Mouse (Mus musculus) limb, embryonic 14.5 days (tissue): ENCODE measurements at regions not wholly inside any gene's neighbourhood (a gene's known extent, or its start where the extent isn't known, plus 50 kb on each side); places are given as distances from the start of the nearest gene placed in this dataset.

Source experiments
- ATAC-seq: fragments of 200-750 bp; cut with Nextera tagmentation; 2 replicates; pipeline ENCODE4 v1.8.0; 2017; ENCODE audit warnings: low read depth, moderate number of reproducible peaks, moderate TSS enrichment; ENCODE audit not compliant: low FRiP score
- DNase-seq: peaks from one replicate; pipeline ENCODE4 v3.0.0-alpha.2; 2015; ENCODE audit warnings: low spot score
- H3K27ac ChIP-seq: fragments of 300-500 bp; sonication (generic); replicated peaks from 2 replicates; pipeline ENCODE4 v1.5.1; 2014; ENCODE audit warnings: low read depth, mild to moderate bottlenecking, low read length, moderate library complexity, mixed read lengths
- H3K27me3 ChIP-seq: fragments of 300-500 bp; sonication (generic); 2 replicates; pipeline ENCODE4 v1.6.1; 2014; ENCODE audit warnings: low read length, mixed read lengths; ENCODE audit not compliant: control insufficient read depth, insufficient read depth
- H3K36me3 ChIP-seq: fragments of 300-500 bp; sonication (generic); 2 replicates; pipeline ENCODE4 v1.6.1; 2014; ENCODE audit warnings: mild to moderate bottlenecking, low read length, moderate library complexity, mixed read lengths; ENCODE audit not compliant: control insufficient read depth, insufficient read depth
- H3K4me1 ChIP-seq: fragments of 300-500 bp; sonication (generic); 2 replicates; pipeline ENCODE4 v1.6.1; 2014; ENCODE audit warnings: antibody characterized with exemption, low read length, mixed read lengths; ENCODE audit not compliant: control insufficient read depth, insufficient read depth
- H3K4me2 ChIP-seq: fragments of 300-500 bp; sonication (generic); replicated peaks from 2 replicates; pipeline ENCODE4 v1.6.1; 2014; ENCODE audit warnings: low read depth, mild to moderate bottlenecking, low read length, moderate library complexity; ENCODE audit not compliant: severe bottlenecking
- H3K4me3 ChIP-seq: fragments of 300-500 bp; sonication (generic); replicated peaks from 2 replicates; pipeline ENCODE4 v1.5.1; 2014; ENCODE audit warnings: low read length
- H3K9ac ChIP-seq: fragments of 300-500 bp; sonication (generic); 2 replicates; pipeline ENCODE4 v1.6.1; 2014; ENCODE audit warnings: mild to moderate bottlenecking, low read depth, low read length, moderate library complexity; ENCODE audit not compliant: severe bottlenecking
- H3K9me3 ChIP-seq: fragments of 300-500 bp; sonication (generic); 2 replicates; pipeline ENCODE4 v1.6.1; 2016; ENCODE audit warnings: low read length; ENCODE audit not compliant: control insufficient read depth
- POLR2A ChIP-seq: fragments of 200-500 bp; IDR thresholded peaks from 2 replicates; pipeline ENCODE4 v1.8.0; 2012; ENCODE audit warnings: inconsistent platforms, mild to moderate bottlenecking, moderate library complexity, borderline replicate concordance; ENCODE audit not compliant: insufficient read depth, insufficient read length; ENCODE audit errors: extremely low read depth
- WGBS: fragments of 180-500 bp; shearing (Covaris S2); extraction: QIAGEN DNeasy Blood & Tissue Kit; methylation state at CpG from one replicate; pipeline ENCODE4 v1.1.7; 2014; 5-methylcytosine and 5-hydroxymethylcytosine counted together

- no peak overlapping the region for H3K9ac ChIP-seq
- DNase-seq (no peak), ATAC-seq (no peak)
- H3K27me3 ChIP-seq = no peaks in the 10 kb centered on the region
- no peaks in the 10 kb centered on the region for H3K4me1 ChIP-seq
- H3K9me3 ChIP-seq = no peaks in the 10 kb centered on the region
- TF ChIP-seq POLR2A = no peak
- H3K36me3 ChIP-seq = no peaks in the 10 kb centered on the region
- no peak overlapping the region for H3K4me2 ChIP-seq
- 82% methylated on average over 11 of the region's 11 CpGs for WGBS
- no peak overlapping the region for H3K4me3 ChIP-seq
- no peak overlapping the region for H3K27ac ChIP-seq
These were observed 52.4 kb upstream of the Npy start for GRCm38 (mm10) chr6:49769904-49770720.
